Mouse (Mus musculus) intestine, embryonic 16.5 days (tissue): ENCODE results near the gene Serpind1. TPM values are rescaled to one million over a fixed set of nuclear protein-coding genes. Genes with fewer than 3 reads are reported as not detected.

Source experiments
- ATAC-seq: fragments of 200-750 bp; cut with Nextera tagmentation; 2 replicates; pipeline ENCODE4 v1.8.0; 2017; ENCODE audit warnings: moderate TSS enrichment, moderate library complexity
- H3K27ac ChIP-seq: fragments of 300-500 bp; sonication (generic); 2 replicates; pipeline ENCODE4 v1.5.1; 2014; ENCODE audit warnings: mild to moderate bottlenecking, low read length
- H3K27me3 ChIP-seq: fragments of 300-500 bp; sonication (generic); replicated peaks from 2 replicates; pipeline ENCODE4 v1.6.1; 2014; ENCODE audit warnings: low read length, control low read depth, mixed read lengths; ENCODE audit not compliant: control insufficient read depth, insufficient read depth
- H3K36me3 ChIP-seq: fragments of 300-500 bp; sonication (generic); 2 replicates; pipeline ENCODE4 v1.6.1; 2014; ENCODE audit warnings: low read length, control low read depth; ENCODE audit not compliant: control insufficient read depth, insufficient read depth
- H3K4me1 ChIP-seq: fragments of 300-500 bp; sonication (generic); 2 replicates; pipeline ENCODE4 v1.6.1; 2014; ENCODE audit warnings: low read length, control low read depth, mixed read lengths; ENCODE audit not compliant: control insufficient read depth, insufficient read depth
- H3K4me2 ChIP-seq: fragments of 300-500 bp; sonication (generic); 2 replicates; pipeline ENCODE4 v1.6.1; 2014; ENCODE audit warnings: low read depth, low read length, control low read depth
- H3K4me3 ChIP-seq: fragments of 300-500 bp; sonication (generic); 2 replicates; pipeline ENCODE4 v1.5.1; 2014; ENCODE audit warnings: mild to moderate bottlenecking, low read length
- H3K9ac ChIP-seq: fragments of 300-500 bp; sonication (generic); 2 replicates; pipeline ENCODE4 v1.6.1; 2014; ENCODE audit warnings: low read depth, low read length
- H3K9me3 ChIP-seq: fragments of 300-500 bp; sonication (generic); 2 replicates; pipeline ENCODE4 v1.6.1; 2016; ENCODE audit warnings: low read length, control low read depth; ENCODE audit not compliant: control insufficient read depth
- WGBS: fragments of 180-500 bp; shearing (Covaris S2); extraction: QIAGEN DNeasy Blood & Tissue Kit; methylation state at CpG from one replicate; pipeline ENCODE4 v1.1.7; 2014; 5-methylcytosine and 5-hydroxymethylcytosine counted together
- polyA plus RNA-seq: library from polyadenylated mRNA; unstranded; fragments of >200 nt; fragmentation: Nextera tagmentation; extraction: Ambion mirVana; gene quantifications from 2 replicates; pipeline ENCODE4 v1.2.1, GENCODE M21; 2015

Gene Serpind1
- polyA plus RNA-seq, 1 experiment from 2014 or later = 4.8 TPM

GRCm38 (mm10) chr16:17316554-17316953 is 14.6 kb upstream of the Serpind1 start:
- ATAC-seq = no peak
- Histone ChIP-seq H3K27ac (no peak overlapping the region), H3K4me2 (no peak overlapping the region), H3K9me3 (no peaks in the 10 kb centered on the region), H3K4me3 (no peak overlapping the region), H3K9ac (no peak overlapping the region), H3K36me3 (peaks cover 8% of the 10 kb centered on the region), H3K4me1 (no peaks in the 10 kb centered on the region), H3K27me3 (no peaks in the 10 kb centered on the region)
- WGBS = 93% methylated on average over 7 of the region's 7 CpGs

GRCm38 (mm10) chr16:17321481-17321880 is 9.7 kb upstream of the Serpind1 start:
- Histone ChIP-seq H3K27ac (no peak overlapping the region), H3K9ac (no peak overlapping the region), H3K4me3 (no peak overlapping the region), H3K4me1 (no peaks in the 10 kb centered on the region), H3K27me3 (no peaks in the 10 kb centered on the region), H3K4me2 (no peak overlapping the region), H3K36me3 (peaks cover 8% of the 10 kb centered on the region), H3K9me3 (no peaks in the 10 kb centered on the region)
- WGBS = 61% methylated on average over 5 of the region's 5 CpGs
- ATAC-seq = no peak

- H3K9ac ChIP-seq = no peak overlapping the region
Observed at GRCm38 (mm10) chr16:17324745-17325144, 6.4 kb upstream of the Serpind1 start.

GRCm38 (mm10) chr16:17326064-17326463 is 5.1 kb upstream of the Serpind1 start:
- Histone ChIP-seq H3K36me3 (no peaks in the 10 kb centered on the region), H3K27ac (no peak overlapping the region), H3K9me3 (no peaks in the 10 kb centered on the region), H3K9ac (no peak overlapping the region), H3K4me3 (no peak overlapping the region), H3K4me1 (no peaks in the 10 kb centered on the region), H3K27me3 (no peaks in the 10 kb centered on the region), H3K4me2 (no peak overlapping the region)
- 84% methylated on average over 2 of the region's 2 CpGs for whole genome bisulfite sequencing
- no peak for ATAC-seq

More at GRCm38 (mm10) chr16:17324745-17325144, 6.4 kb upstream of the Serpind1 start:
- whole genome bisulfite sequencing = 87% methylated on average over 5 of the region's 5 CpGs
- H3K27me3 ChIP-seq = no peaks in the 10 kb centered on the region
- no peak for ATAC-seq
- no peaks in the 10 kb centered on the region for H3K36me3 ChIP-seq
- H3K4me1 ChIP-seq = no peaks in the 10 kb centered on the region
- no peak overlapping the region for H3K4me2 ChIP-seq
- H3K9me3 ChIP-seq = no peaks in the 10 kb centered on the region
- no peak overlapping the region for H3K4me3 ChIP-seq
- no peak overlapping the region for H3K27ac ChIP-seq

GRCm38 (mm10) chr16:17329848-17330570 is 1.2 kb upstream of the Serpind1 start:
- ATAC-seq = no peak
- Histone ChIP-seq H3K4me1 (no peaks in the 10 kb centered on the region), H3K9ac (no peak overlapping the region), H3K27me3 (no peaks in the 10 kb centered on the region), H3K4me2 (no peak overlapping the region), H3K27ac (no peak overlapping the region), H3K4me3 (no peak overlapping the region), H3K9me3 (no peaks in the 10 kb centered on the region), H3K36me3 (no peaks in the 10 kb centered on the region)
- 69% methylated on average over 1 of the region's 1 CpGs for WGBS

- no peaks in the 10 kb centered on the region for H3K4me1 ChIP-seq
- H3K27me3 ChIP-seq = no peaks in the 10 kb centered on the region
- H3K36me3 ChIP-seq = no peaks in the 10 kb centered on the region
- H3K9me3 ChIP-seq = no peaks in the 10 kb centered on the region
- ATAC-seq = no peak
- H3K9ac ChIP-seq = no peak overlapping the region
- 91% methylated on average over 5 of the region's 5 CpGs for WGBS
- no peak overlapping the region for H3K4me3 ChIP-seq
- no peak overlapping the region for H3K27ac ChIP-seq
- H3K4me2 ChIP-seq = no peak overlapping the region
Observed at GRCm38 (mm10) chr16:17331855-17332254, 684 bp downstream of the Serpind1 start.

GRCm38 (mm10) chr16:17334574-17334973 is 3.4 kb downstream of the Serpind1 start:
- no peaks in the 10 kb centered on the region for H3K27me3 ChIP-seq
- no peak overlapping the region for H3K27ac ChIP-seq
- H3K9ac ChIP-seq = no peak overlapping the region
- no peaks in the 10 kb centered on the region for H3K36me3 ChIP-seq
- no peaks in the 10 kb centered on the region for H3K9me3 ChIP-seq
- no peak overlapping the region for H3K4me3 ChIP-seq
- H3K4me1 ChIP-seq = no peaks in the 10 kb centered on the region
- peak; percentile 62 for ATAC-seq
- H3K4me2 ChIP-seq = no peak overlapping the region

- no peak overlapping the region for H3K4me2 ChIP-seq
- no peak overlapping the region for H3K9ac ChIP-seq
- H3K4me1 ChIP-seq = no peaks in the 10 kb centered on the region
- no peaks in the 10 kb centered on the region for H3K36me3 ChIP-seq
- no peak for ATAC-seq
- no peaks in the 10 kb centered on the region for H3K9me3 ChIP-seq
- no peaks in the 10 kb centered on the region for H3K27me3 ChIP-seq
- H3K27ac ChIP-seq = no peak overlapping the region
- 83% methylated on average over 1 of the region's 1 CpGs for WGBS
- no peak overlapping the region for H3K4me3 ChIP-seq
Observed at GRCm38 (mm10) chr16:17336089-17336488, 4.9 kb downstream of the Serpind1 start.

GRCm38 (mm10) chr16:17339701-17340100 is 8.5 kb downstream of the Serpind1 start:
- Histone ChIP-seq H3K9ac (no peak overlapping the region), H3K4me1 (no peaks in the 10 kb centered on the region), H3K4me3 (no peak overlapping the region), H3K36me3 (peaks cover 3% of the 10 kb centered on the region; the same call in 1 of the 2 replicates), H3K27ac (no peak overlapping the region), H3K9me3 (no peaks in the 10 kb centered on the region), H3K27me3 (no peaks in the 10 kb centered on the region), H3K4me2 (no peak overlapping the region)
- WGBS = 89% methylated on average over 7 of the region's 7 CpGs
- ATAC-seq = no peak

GRCm38 (mm10) chr16:17340705-17341104 is 9.5 kb downstream of the Serpind1 start:
- H3K27ac ChIP-seq = no peak overlapping the region
- no peaks in the 10 kb centered on the region for H3K9me3 ChIP-seq
- H3K9ac ChIP-seq = no peak overlapping the region
- ATAC-seq = no peak
- peaks cover 4% of the 10 kb centered on the region; the same call in 1 of the 2 replicates for H3K4me1 ChIP-seq
- H3K27me3 ChIP-seq = no peaks in the 10 kb centered on the region
- H3K36me3 ChIP-seq = peaks cover 3% of the 10 kb centered on the region; the same call in 1 of the 2 replicates
- H3K4me2 ChIP-seq = no peak overlapping the region
- no peak overlapping the region for H3K4me3 ChIP-seq
- WGBS = 80% methylated on average over 2 of the region's 2 CpGs
